Mouse (Mus musculus): ENCODE data around the gene Unk. TPM values are rescaled to one million over a fixed set of nuclear protein-coding genes. Genes with fewer than 3 reads are reported as not detected.

The Unk gene
- total RNA-seq, 2 experiments from 2014 or later, result 6.0 to 7.1 TPM

DNA sequence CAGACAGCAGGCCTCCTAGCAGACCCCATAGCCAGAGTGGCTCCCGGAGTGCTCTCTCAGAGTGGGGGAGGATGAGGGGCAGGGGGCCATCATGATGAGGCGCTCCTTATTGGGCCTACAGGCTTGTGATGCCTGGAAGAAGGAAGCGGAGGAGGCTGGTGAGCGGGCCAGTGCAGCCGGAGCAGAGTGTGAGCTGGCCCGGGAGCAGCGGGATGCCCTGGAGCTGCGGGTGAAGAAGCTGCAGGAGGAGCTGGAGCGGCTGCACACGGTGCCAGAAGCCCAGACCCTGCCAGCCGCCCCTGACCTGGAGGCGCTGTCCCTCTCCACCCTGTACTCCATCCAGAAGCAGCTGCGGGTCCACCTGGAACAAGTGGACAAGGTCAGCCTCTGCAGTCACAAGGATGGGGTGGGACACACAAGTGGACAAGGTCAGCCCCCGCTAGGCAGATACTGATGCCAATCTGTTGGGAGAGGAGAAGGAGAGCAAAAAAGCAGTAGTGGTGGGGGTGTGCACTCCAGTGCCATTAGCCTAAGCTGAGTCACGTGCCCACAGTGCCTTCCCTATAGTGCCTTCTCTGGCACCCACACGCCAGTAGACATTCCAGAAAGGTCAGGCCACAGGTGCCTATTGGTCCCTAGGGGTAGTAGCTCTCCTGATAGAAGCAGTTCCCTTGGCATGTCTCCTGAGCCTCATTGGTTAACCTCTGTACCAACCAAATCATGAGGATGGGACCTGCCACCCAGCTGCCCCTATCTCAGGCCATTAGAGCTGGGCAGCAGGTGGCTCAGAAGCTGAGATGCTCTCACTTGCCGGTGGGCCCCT is 29.0 kb downstream of the Unk start:
- intact Hi-C loops (cut with DNase I), result no loop called here
- no peak for DNase-seq

DNA sequence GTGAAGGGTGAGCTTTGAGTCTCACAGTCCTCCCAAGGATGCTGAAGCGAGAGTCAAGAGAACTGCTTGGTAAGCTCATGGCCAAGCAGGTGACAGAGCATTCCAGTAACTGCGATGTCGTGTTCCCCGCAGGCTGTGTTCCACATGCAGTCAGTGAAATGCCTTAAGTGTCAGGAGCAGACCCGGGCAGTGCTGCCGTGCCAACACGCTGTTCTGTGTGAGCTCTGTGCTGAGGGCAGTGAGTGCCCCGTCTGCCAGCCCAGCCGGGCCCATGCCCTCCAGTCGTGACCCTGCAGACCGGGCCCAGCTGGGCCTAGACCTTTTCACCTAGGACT is 29.5 kb downstream of the Unk start:
- no peak for DNase-seq
- intact Hi-C loops (cut with DNase I), result no loop called here

DNA sequence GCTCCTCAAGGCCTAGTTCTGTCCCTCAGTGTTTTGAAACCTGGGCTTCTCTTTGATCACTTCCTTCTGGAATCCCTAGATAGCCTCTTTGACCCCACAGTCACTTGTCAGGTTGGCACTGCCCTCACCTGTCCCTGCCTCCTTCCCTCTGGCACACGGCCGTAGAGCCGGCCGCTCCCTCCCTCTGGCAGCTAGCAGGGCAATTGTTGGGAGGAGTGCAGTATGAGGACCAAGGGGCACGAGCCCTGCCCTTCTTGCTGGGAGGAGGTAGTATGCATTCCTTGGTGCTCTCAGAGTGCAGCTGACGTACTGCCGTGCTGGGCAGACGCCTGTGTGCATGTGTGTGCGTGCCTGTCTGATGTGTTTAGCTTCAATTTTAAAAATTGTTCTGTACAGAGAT is 30.5 kb downstream of the Unk start:
- intact Hi-C loops (cut with DNase I), result no loop called here
- no peak for DNase-seq

DNA sequence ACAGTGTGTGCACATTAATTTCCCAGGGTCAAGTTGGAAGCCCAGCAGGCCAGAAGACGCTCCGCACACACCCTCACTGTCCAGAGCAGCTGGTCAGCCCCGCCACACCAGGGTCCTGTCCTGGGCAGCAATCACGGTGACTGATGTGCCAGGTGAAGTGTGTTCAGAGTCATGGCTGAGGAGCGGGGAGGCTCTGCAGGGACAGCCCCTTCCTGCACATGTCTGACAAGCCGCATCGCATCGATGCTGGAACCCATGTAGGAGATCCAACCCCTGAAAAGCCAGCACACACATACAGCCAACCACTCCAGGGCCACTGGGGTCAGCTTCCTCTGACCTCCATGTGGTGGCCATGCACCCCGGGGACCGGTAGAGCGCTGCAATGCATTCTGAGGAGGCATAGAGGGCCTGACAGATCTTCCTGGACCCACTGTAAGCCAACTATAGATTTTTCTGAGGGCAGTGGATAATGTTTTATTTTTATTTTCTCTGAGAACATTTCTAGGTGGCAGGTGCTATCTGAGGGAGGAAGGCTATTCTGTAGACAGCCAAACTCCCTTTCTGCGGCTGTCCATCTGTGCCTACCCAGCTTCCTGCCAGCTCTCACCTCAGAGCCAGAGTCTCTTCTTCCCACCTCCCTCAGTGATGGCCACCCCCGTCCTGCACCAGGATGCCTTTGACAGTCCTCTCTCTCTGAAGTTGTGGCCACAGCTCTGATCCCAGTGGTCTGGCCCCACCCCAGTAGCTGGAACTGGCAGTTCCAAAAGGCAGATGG is 31.7 kb downstream of the Unk start:
- intact Hi-C loops (cut with DNase I), result no loop called here
- DNase-seq, result no peak

- intact Hi-C loops (cut with DNase I), result no loop called here
- no peak for DNase-seq
These were observed 32.4 kb downstream of the Unk start for GRCm38 (mm10) chr11:116062521-116062920.

DNA sequence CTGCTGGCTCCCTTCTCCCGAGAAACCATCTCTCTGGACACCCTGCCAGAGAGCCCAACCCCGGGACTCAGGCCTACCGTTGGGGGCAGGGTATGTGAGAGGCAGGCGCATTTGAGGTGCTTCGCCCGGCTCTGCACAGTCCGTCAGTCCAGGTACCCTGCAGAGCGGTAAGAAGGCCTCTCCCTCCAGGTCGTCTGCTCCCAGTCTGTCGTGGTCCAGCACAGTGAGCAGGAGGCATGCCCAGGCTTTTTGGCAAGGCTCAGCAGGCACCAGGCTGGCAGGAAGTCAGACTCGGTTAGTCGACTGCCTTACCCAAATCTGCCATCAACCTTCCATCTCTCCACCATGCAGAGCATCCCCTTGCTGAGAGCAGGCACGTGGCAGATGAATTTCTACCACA is 33.4 kb downstream of the Unk start:
- intact Hi-C loops (cut with DNase I), result no loop called here
- no peak for DNase-seq

GRCm38 (mm10) chr11:116064187-116064867 is 34.2 kb downstream of the Unk start:
- no peak for DNase-seq
- intact Hi-C loops (cut with DNase I), result no loop called here

DNA sequence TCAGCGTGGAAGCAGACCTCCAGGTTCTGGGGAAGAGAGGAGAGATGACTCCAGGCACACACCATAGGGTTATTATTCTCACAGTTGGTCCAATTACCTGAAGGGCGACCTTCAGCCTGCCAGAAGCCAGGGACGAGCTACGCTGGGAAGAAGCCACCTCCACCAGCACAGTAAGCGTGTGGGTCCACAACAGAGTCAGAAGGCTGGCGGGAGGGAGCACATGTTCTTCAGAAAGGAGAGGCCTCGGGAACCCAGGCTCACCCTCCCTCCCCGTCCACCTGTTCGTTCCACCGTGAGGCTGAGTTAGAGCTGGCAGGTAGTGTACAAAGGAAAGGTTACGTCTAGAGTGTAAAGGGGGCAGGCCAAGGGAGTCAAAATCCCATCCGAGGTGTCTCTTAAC is 35.2 kb downstream of the Unk start:
- intact Hi-C loops (cut with DNase I), result no loop called here
- DNase-seq, result no peak

GRCm38 (mm10) chr11:116071510-116071909 is 41.4 kb downstream of the Unk start:
- intact Hi-C loops (cut with DNase I), result no loop called here
- DNase-seq, result no peak

DNA sequence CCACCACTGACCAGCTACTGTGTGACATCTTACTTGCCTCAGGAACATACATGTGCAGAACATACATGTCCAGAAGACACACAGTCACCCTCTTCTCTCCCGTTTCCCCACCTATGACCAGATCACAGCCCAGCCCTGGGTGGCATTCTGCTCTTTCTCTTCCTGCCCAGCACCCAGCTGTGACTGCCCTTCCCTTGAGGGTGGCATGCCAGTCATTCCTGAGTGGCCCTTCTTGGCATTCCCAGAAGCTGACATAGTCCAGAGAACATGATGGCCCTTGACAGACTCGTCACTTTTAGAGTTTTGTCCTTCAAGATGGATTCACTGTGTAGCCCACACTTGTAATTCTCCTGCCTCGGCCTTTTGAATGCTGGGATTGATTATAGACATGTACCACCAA is 42.5 kb downstream of the Unk start:
- DNase-seq, result no peak
- intact Hi-C loops (cut with DNase I), result no loop called here

DNA sequence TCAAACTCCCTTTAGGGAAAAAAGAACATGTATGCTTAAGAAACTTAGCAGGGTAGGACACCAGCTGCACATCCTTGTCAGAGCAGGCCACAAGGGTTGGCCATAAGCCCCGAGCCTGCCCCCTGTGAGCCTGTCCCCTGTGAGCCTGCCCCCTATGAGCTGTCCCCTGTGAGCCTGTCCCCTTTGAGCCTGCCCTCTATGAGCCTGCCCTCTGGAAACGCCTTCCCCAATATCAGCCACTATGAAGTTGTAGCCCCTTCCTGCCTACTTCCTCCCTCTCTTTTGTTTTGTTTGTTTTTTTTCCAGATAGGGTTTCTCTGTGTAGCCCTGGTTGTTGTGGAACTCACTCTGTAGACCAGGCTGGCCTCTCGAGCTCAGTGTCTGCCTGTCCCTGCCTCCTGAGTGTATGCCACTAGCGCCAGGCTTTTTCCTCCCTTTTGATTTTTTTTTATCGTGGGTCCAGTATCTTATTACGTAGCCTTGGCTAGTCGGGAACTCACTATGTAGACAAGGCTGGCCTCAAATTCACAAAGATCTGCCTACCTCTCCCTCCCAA is 44.4 kb downstream of the Unk start:
- no peak for DNase-seq
- intact Hi-C loops (cut with DNase I), result no loop called here

GRCm38 (mm10) chr11:116075539-116076265 is 45.6 kb downstream of the Unk start:
- no peak for DNase-seq
- intact Hi-C loops (cut with DNase I), result no loop called here

GRCm38 (mm10) chr11:116076266-116076540 is 46.1 kb downstream of the Unk start:
- no peak for DNase-seq
- intact Hi-C loops (cut with DNase I), result no loop called here

GRCm38 (mm10) chr11:116076836-116077235 is 46.7 kb downstream of the Unk start:
- DNase-seq, result no peak
- intact Hi-C loops (cut with DNase I), result no loop called here

DNA sequence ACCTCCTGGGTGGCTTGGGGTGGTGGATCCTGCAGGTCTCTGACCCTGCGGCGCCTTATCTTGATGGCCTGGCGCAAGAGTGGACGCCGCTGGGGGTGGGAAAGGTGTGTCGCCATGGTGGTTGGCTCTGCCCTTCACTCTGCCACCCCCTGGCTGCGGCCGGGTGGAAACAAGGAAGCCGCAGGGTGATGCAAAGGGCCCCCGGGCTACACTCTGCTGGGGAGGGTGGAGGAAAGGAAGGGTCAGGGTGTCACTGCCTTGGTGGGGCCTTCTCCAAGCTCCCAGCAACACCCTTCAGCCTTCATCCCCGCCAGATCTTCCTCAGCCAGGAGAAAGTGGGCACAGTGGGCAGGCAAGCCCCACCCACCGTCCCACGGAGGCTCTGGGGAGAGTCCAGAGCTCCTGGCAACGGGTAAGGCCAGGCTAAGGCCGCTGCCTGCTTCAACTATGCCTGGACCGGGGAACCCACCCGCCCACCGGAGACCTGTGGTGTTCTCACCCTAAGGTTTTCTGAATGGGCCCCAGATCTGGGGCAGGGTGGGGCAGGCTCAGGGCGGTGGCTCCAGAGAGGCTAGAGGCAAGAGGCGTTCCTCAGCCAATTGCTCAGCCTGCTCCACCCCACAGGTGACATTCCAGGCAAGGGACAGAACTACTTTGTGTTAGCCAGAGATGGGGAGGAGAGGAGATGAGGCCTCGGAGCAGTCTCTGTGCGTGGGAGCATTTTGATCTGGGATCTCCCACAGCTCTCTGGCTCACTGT is 47.5 kb downstream of the Unk start, which contains the start of gene Unc13d:
Gene Unc13d, minus strand, starts transcription at position 516 of the 759 bp plus-strand sequence.
- intact Hi-C loops (cut with DNase I), result no loop called here
- no peak for DNase-seq

GRCm38 (mm10) chr11:116078221-116078620 is 48.1 kb downstream of the Unk start:
- intact Hi-C loops (cut with DNase I), result no loop called here
- DNase-seq, result no peak

GRCm38 (mm10) chr11:116078676-116079320 is 48.7 kb downstream of the Unk start:
- intact Hi-C loops (cut with DNase I), result no loop called here
- no peak for DNase-seq

DNA sequence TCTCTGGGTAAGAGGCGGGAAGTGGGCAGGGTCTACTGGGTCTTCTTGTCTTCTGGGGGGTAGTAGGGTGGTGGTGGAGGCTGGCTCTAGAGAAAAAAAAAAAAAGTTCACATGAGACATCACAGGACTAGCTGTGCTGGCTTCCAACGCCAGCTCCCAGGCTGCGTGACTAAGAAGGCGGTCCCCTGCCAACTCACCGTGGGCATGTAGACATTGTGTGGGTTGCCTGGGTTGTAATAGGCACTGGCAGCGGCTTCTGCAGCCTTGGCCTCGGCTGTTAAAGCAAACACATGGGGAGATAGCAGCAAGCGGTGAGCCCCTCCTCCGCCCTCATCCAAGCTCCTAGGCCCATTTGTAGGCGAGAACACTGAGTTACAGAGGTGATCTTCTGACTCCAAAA is 49.4 kb downstream of the Unk start:
- intact Hi-C loops (cut with DNase I), result no loop called here
- DNase-seq, result no peak

DNA sequence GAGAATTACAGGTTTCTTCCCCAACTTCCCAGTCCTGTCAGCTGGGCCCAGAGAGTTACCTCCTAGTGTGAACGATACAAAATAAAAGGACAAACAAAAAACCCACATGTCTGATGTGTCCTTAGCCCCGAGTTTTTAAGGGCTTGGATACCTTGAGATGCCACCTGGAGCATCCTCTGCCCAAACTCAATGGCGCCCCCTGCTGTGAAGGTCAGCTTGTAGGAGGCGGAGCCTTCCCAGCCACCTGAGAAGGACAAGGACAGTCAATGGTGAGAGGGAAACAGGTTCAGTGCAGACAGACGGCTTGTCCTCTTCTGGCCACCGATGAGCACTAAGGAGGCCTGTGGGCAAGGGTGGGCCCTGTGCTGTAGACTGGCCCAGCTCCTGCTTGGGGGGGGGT is 51.0 kb downstream of the Unk start:
- intact Hi-C loops (cut with DNase I), result loop anchor here (5.0 kb wide), 1 partner anchor 44 kb away; no protein-coding TSS in a partner anchor
- DNase-seq, result peak in 1 of 2 experiments; percentile 48
